Mouse (Mus musculus) intestine, embryonic 16.5 days (tissue): ENCODE measurements around the gene Atf5. TPM values are rescaled to one million over a fixed set of nuclear protein-coding genes. Genes with fewer than 3 reads are reported as not detected.

ENCODE experiments used
- ATAC-seq: fragments of 200-750 bp; cut with Nextera tagmentation; 2 replicates; pipeline ENCODE4 v1.8.0; 2017; ENCODE audit warnings: moderate TSS enrichment, moderate library complexity
- H3K27ac ChIP-seq: fragments of 300-500 bp; sonication (generic); 2 replicates; pipeline ENCODE4 v1.5.1; 2014; ENCODE audit warnings: mild to moderate bottlenecking, low read length
- H3K27me3 ChIP-seq: fragments of 300-500 bp; sonication (generic); replicated peaks from 2 replicates; pipeline ENCODE4 v1.6.1; 2014; ENCODE audit warnings: low read length, control low read depth, mixed read lengths; ENCODE audit not compliant: control insufficient read depth, insufficient read depth
- H3K36me3 ChIP-seq: fragments of 300-500 bp; sonication (generic); 2 replicates; pipeline ENCODE4 v1.6.1; 2014; ENCODE audit warnings: low read length, control low read depth; ENCODE audit not compliant: control insufficient read depth, insufficient read depth
- H3K4me1 ChIP-seq: fragments of 300-500 bp; sonication (generic); 2 replicates; pipeline ENCODE4 v1.6.1; 2014; ENCODE audit warnings: low read length, control low read depth, mixed read lengths; ENCODE audit not compliant: control insufficient read depth, insufficient read depth
- H3K4me2 ChIP-seq: fragments of 300-500 bp; sonication (generic); 2 replicates; pipeline ENCODE4 v1.6.1; 2014; ENCODE audit warnings: low read depth, low read length, control low read depth
- H3K4me3 ChIP-seq: fragments of 300-500 bp; sonication (generic); 2 replicates; pipeline ENCODE4 v1.5.1; 2014; ENCODE audit warnings: mild to moderate bottlenecking, low read length
- H3K9ac ChIP-seq: fragments of 300-500 bp; sonication (generic); 2 replicates; pipeline ENCODE4 v1.6.1; 2014; ENCODE audit warnings: low read depth, low read length
- H3K9me3 ChIP-seq: fragments of 300-500 bp; sonication (generic); 2 replicates; pipeline ENCODE4 v1.6.1; 2016; ENCODE audit warnings: low read length, control low read depth; ENCODE audit not compliant: control insufficient read depth
- WGBS: fragments of 180-500 bp; shearing (Covaris S2); extraction: QIAGEN DNeasy Blood & Tissue Kit; methylation state at CpG from one replicate; pipeline ENCODE4 v1.1.7; 2014; 5-methylcytosine and 5-hydroxymethylcytosine counted together
- polyA plus RNA-seq: library from polyadenylated mRNA; unstranded; fragments of >200 nt; fragmentation: Nextera tagmentation; extraction: Ambion mirVana; gene quantifications from 2 replicates; pipeline ENCODE4 v1.2.1, GENCODE M21; 2015

Gene Atf5
- polyA plus RNA-seq, 1 experiment from 2014 or later, result 5.5 TPM

DNA sequence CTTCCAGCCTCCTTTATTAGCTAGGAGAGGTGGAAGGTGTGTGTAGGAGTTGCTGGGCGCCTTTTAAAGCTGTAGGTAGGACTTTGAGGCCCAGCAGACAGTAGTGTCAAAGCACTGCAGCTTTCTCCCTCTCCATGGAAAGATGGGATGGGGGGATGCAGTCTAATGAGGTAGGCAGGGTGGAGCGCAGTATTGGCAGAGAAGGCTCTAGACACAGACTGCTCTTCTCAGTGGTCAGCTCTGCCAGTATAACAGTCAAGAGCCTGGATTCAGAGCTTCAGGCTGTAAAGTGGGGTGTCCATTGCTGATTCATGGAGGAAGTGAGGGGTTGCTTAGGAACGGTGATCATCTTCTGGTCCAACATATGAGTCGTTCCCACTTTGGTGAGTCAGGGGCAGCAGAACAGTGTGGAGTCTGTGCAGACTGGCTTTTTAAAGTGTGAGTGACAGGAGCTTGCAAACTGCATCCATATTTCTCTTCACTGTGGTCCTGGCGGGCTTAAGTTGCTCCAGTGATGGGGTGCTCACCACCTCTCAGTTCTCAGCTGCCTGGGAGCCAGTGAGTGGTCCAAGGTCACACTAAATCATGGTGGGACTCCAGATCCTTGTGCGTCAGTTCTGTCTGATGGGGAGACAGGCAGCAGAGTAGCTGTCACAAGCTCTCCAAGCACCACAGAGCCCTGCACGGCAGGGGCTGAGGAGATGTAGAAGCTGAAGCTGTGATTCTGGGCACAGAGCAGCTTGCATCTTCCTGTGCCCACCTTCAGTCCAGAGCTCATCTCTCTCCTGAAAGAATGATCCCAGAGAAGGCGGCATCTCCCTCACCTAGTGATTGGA lies 34.5 kb upstream of the Atf5 start:
- 77% methylated on average over 8 of the region's 8 CpGs for WGBS
- Histone ChIP-seq H3K4me1 (peaks cover 41% of the 10 kb centered on the region), H3K27me3 (no peaks in the 10 kb centered on the region), H3K4me2 (peak overlapping the region; percentile 67), H3K27ac (peak overlapping the region; percentile 99), H3K36me3 (peaks cover 10% of the 10 kb centered on the region; the same call in 1 of the 2 replicates), H3K9me3 (no peaks in the 10 kb centered on the region), H3K9ac (peak overlapping the region; percentile 91), H3K4me3 (peak overlapping the region; percentile 82)
- ATAC-seq, result no peak

DNA sequence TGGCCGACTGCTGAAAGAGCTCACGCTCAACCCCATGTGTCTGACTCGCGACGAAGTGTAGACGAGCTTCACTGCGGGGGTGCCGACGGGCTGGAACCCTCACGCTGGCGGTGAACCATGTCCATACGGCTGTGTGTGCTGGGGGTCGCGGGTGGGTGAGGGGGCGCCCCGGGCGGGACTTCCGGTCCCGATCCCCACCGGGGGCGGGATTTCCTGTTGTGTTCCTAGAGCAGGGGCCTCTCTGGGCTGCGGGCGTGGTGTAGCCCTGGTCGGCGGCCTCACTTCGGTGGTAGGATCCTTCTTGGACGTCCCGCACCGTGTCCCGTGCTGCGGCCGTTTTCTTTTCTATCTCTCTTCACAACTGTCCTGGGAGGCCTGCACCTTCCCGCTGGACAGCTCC lies 33.7 kb upstream of the Atf5 start:
- Histone ChIP-seq H3K36me3 (peaks cover 16% of the 10 kb centered on the region; the same call in 1 of the 2 replicates), H3K9me3 (no peaks in the 10 kb centered on the region), H3K4me3 (peak overlapping the region; percentile 82), H3K4me1 (peaks cover 33% of the 10 kb centered on the region), H3K4me2 (peak overlapping the region; percentile 67), H3K27ac (peak overlapping the region; percentile 99), H3K27me3 (no peaks in the 10 kb centered on the region), H3K9ac (peak overlapping the region; percentile 91)
- ATAC-seq, result peak; percentile 45
- under 1% methylated on average over 33 of the region's 33 CpGs for WGBS

DNA sequence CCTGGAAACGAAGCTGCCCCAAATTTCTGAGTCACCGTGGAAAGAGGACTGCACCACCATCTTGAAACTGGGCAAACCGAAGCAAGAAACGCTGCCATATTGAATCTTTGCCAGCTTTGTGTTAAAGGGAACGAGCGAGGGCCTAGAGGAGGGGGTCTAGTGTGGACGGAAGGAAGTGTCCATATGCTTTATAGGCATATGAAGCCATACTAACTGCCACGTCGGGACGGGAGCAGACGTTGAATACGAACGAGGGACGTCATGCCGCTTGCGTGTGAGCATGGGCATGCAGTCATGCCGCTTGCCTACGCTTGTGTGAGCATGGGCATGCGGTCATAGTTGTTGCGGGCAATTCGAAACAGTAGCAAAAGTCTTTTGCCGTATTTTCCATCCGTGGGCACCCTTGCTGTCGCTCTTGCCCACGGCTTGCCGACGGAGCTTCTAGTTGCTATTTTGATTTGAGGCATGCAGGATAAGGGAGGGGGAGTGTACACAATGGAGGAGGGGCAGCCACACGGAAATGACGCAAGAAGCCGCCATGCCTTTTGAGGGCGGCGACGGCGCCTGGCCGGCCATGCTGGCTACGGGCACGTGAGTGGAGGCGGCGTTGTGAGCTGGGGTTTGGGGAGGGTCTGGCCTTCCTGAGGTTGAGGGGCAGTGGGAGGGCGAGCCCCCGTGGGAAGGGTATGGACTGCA lies 33.1 kb upstream of the Atf5 start:
- Histone ChIP-seq H3K4me3 (peak overlapping the region; percentile 82), H3K27me3 (no peaks in the 10 kb centered on the region), H3K36me3 (peaks cover 17% of the 10 kb centered on the region; the same call in 1 of the 2 replicates), H3K4me2 (peak overlapping the region; percentile 67), H3K4me1 (peaks cover 31% of the 10 kb centered on the region), H3K9ac (peak overlapping the region; percentile 91), H3K9me3 (no peaks in the 10 kb centered on the region), H3K27ac (peak overlapping the region; percentile 99)
- peak; percentile 65 for ATAC-seq
- under 1% methylated on average over 41 of the region's 41 CpGs for WGBS

DNA sequence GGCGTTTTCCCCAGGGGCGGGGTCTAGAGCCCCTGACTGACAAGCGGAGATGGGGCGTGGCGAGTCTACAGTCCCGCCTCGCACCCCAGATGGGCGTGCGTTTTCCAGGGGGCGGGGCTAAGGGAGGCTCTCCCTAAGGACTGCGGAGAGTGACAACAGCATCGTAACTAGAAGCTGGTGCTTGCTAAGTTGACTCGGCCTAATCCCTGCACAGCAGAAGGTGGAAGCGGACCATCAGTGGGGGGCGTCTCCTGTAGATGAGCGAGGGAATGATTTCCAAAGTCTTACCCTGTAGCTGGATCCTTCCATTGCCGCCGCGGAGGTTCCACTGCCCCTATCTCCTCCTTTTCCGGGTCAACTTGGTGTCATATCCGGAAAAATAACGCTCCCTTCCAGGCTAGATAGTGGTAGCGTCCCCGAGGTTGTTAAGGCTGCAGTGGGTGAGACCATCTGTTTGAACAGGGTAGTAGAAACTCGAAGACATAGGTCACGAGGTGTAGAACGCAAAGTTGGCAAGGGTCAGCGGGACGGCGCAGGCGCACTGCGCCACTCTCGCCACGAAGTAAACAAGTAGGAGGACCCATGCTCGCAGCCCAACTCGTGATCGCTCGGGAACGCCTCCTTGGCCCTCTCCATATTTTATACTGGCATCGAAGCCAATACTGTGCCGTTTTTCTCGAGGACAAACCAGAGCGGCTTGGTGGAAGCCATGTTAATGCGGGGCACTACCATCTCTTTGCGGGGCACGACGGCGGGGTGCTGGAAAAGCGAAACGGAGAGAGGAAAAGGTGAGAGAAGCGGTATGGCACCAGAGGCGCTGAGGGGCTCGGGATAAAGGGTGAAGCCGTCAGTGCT lies 32.3 kb upstream of the Atf5 start, which contains the start of the genes Akt1s1 and Tbc1d17:
Gene Akt1s1, plus strand, starts transcription at position 431 of the 855 bp plus-strand sequence.
Gene Tbc1d17, minus strand, starts transcription at position 519 of the 855 bp plus-strand sequence.
- Histone ChIP-seq H3K4me1 (peaks cover 28% of the 10 kb centered on the region), H3K9me3 (no peaks in the 10 kb centered on the region), H3K27me3 (no peaks in the 10 kb centered on the region), H3K36me3 (peaks cover 22% of the 10 kb centered on the region; the same call in 1 of the 2 replicates), H3K4me3 (peak within 1 kb of the TSS; percentile 82), H3K4me2 (peak within 1 kb of the TSS; percentile 94), H3K27ac (peak within 1 kb of the TSS; percentile 99), H3K9ac (peak within 1 kb of the TSS; percentile 91)
- ATAC-seq, result peak; percentile 83
- WGBS, result under 1% methylated on average over 54 of the region's 54 CpGs

DNA sequence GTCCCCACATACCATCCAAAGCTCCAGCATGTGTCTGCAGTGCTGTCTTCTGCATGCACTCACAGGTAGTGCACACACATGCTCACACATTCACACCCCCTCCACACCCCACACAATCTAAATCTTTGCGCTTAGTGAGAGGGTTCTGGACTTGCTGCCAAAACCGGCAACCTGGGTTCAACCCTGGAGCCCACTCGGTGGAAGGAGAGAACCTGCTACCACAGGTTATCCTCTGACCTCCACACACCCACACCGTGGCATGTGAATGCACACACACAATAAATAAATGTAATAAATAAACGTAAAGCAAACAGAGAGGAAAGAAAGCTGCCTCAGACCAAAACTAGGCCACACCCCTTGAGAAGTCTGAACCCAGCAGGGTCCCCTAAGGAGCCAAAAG lies 31.3 kb upstream of the Atf5 start:
- H3K4me1 ChIP-seq, result peaks cover 19% of the 10 kb centered on the region
- 64% methylated on average over 5 of the region's 5 CpGs for WGBS
- peak overlapping the region; percentile 82 for H3K4me3 ChIP-seq
- no peak overlapping the region for H3K27ac ChIP-seq
- H3K27me3 ChIP-seq, result no peaks in the 10 kb centered on the region
- H3K9me3 ChIP-seq, result no peaks in the 10 kb centered on the region
- H3K36me3 ChIP-seq, result peaks cover 25% of the 10 kb centered on the region
- ATAC-seq, result no peak
- H3K9ac ChIP-seq, result peak overlapping the region; percentile 62
- peak overlapping the region; percentile 94 for H3K4me2 ChIP-seq

DNA sequence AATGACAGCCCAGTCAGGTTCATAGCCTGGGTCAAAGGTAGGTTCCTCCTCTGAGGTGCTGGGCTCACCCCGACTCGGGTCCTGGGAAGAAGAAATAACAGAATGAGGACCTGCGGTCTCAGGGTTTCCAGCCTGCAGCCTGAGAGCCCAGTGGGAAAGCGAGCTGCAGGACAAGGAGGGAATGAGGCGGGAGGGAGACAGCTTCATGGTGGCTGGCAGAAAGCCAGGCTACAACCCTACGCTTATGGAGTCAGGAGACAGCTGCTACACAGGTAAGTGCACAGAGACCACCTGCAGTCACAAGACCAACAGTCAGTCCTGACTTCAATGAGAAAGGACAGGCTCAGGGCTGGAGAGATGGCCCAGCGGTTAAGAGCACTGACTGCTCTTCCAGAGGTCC lies 30.3 kb upstream of the Atf5 start:
- ATAC-seq, result no peak
- no peaks in the 10 kb centered on the region for H3K9me3 ChIP-seq

DNA sequence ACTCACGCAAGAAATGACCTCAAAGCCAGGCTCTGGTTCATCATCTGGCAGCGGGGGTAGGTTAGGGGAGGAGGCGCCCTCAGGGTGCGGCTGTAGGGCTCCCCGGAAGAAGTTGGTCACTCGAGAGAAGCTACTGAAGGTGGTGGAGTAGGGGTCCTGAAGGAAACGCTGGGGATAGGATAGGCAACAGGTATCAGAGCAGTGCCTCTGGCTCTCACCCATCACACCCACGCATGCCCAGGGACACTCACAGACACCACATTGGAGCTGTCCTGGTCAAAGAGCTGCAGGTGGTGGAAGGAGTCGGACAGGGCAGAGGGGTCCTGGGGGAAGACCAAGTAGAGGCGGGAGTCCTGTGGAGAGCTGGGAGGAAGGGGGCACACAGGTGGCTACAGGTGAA lies 28.5 kb upstream of the Atf5 start:
- Histone ChIP-seq H3K36me3 (peaks cover 29% of the 10 kb centered on the region), H3K9me3 (no peaks in the 10 kb centered on the region), H3K27me3 (peaks cover 5% of the 10 kb centered on the region; the same call in 1 of the 2 replicates), H3K4me3 (no peak overlapping the region), H3K9ac (no peak overlapping the region), H3K4me2 (no peak overlapping the region), H3K4me1 (peaks cover 13% of the 10 kb centered on the region), H3K27ac (no peak overlapping the region)
- no peak for ATAC-seq
- WGBS, result 91% methylated on average over 10 of the region's 10 CpGs

More for the DNA sequence above, 30.3 kb upstream of the Atf5 start:
- Histone ChIP-seq H3K36me3 (peaks cover 30% of the 10 kb centered on the region), H3K27ac (no peak overlapping the region), H3K9ac (no peak overlapping the region), H3K4me1 (peaks cover 19% of the 10 kb centered on the region), H3K27me3 (no peaks in the 10 kb centered on the region), H3K4me2 (no peak overlapping the region), H3K4me3 (no peak overlapping the region)
- 93% methylated on average over 7 of the region's 7 CpGs for WGBS

DNA sequence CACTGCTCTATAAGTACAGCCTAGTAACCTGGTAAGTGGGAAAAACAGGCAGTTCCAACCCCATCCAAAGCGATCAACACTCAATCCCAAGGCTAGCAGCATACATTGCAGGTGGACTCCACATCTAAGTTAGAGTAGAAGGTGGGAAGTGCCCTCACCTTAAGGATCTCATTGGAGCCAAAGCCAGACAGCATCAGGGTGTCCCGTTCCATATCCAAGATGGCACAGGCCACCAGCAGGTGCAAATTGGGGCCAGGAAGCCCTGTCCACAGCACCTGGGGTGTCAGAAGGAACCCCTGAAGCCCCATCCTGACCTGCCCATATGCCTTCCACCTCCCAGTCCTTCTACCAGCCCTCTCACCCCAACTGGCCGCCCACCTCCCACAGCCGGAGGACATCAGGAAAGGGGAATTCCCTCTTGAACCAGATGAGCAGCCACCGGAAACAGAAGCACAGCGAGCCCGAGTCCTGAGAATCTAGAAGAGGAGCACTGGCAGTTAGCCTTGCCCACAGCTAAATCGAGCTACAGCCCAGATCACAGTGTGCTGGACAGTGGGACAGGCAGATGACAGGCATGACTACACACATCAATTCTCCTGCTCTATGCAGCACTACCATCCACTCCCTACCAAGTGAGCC lies 25.5 kb upstream of the Atf5 start:
- 92% methylated on average over 8 of the region's 8 CpGs for WGBS
- H3K4me1 ChIP-seq, result peaks cover 12% of the 10 kb centered on the region
- H3K4me3 ChIP-seq, result no peak overlapping the region
- H3K4me2 ChIP-seq, result no peak overlapping the region
- H3K9ac ChIP-seq, result no peak overlapping the region
- H3K27me3 ChIP-seq, result peaks cover 5% of the 10 kb centered on the region; the same call in 1 of the 2 replicates
- no peaks in the 10 kb centered on the region for H3K9me3 ChIP-seq
- peaks cover 29% of the 10 kb centered on the region for H3K36me3 ChIP-seq
- no peak for ATAC-seq
- no peak overlapping the region for H3K27ac ChIP-seq
